Mouse (Mus musculus): ENCODE data around the gene Gba2.
A peak's percentile ranks its signal among the peaks of the same experiment; 100 is the strongest.
"Not testable (repeated sequence)": the region's sequence is repeated elsewhere in the genome, so short reads cannot be mapped to it uniquely, and the experiment has no call there.

Gene Gba2

GRCm38 (mm10) chr4:43564231-43564630 is 14.4 kb downstream of the Gba2 start:
- Histone ChIP-seq H3K27me3 (ENCODE audit: control insufficient read depth, insufficient read depth, low read length, poor library complexity, severe bottlenecking) (no peaks in the 10 kb centered on the region), H3K36me3 (ENCODE audit: control insufficient read depth, insufficient read depth, low read length, poor library complexity, severe bottlenecking) (peaks cover 12% of the 10 kb centered on the region)
- no peak for DNase-seq (ENCODE audit: low read depth, low spot score)

GRCm38 (mm10) chr4:43563601-43563875 is 15.1 kb downstream of the Gba2 start:
- no peak for DNase-seq (ENCODE audit: low read depth, low spot score)
- no peaks in the 10 kb centered on the region for H3K27me3 ChIP-seq (ENCODE audit: control insufficient read depth, insufficient read depth, low read length, poor library complexity, severe bottlenecking)
- peaks cover 11% of the 10 kb centered on the region for H3K36me3 ChIP-seq (ENCODE audit: control insufficient read depth, insufficient read depth, low read length, poor library complexity, severe bottlenecking)

- Histone ChIP-seq H3K36me3 (ENCODE audit: control insufficient read depth, insufficient read depth, low read length, poor library complexity, severe bottlenecking) (peaks cover 11% of the 10 kb centered on the region), H3K27me3 (ENCODE audit: control insufficient read depth, insufficient read depth, low read length, poor library complexity, severe bottlenecking) (no peaks in the 10 kb centered on the region)
- DNase-seq (ENCODE audit: low read depth, low spot score): peak; percentile 43
These were observed 15.7 kb downstream of the Gba2 start for GRCm38 (mm10) chr4:43562769-43563600.

GRCm38 (mm10) chr4:43561997-43562768 is 16.5 kb downstream of the Gba2 start, which contains the start of the genes Creb3 and Tln1:
TSS of gene Creb3 (plus strand) at chr4:43562332.
TSS of gene Tln1 (minus strand) at chr4:43562691.
- DNase-seq (ENCODE audit: low read depth, low spot score): peak; percentile 95
- Histone ChIP-seq H3K36me3 (ENCODE audit: control insufficient read depth, insufficient read depth, low read length, poor library complexity, severe bottlenecking) (peaks cover 4% of the 10 kb centered on the region), H3K27me3 (ENCODE audit: control insufficient read depth, insufficient read depth, low read length, poor library complexity, severe bottlenecking) (no peaks in the 10 kb centered on the region)

GRCm38 (mm10) chr4:43561436-43561996 is 17.2 kb downstream of the Gba2 start:
- Histone ChIP-seq H3K27me3 (ENCODE audit: control insufficient read depth, insufficient read depth, low read length, poor library complexity, severe bottlenecking) (no peaks in the 10 kb centered on the region), H3K36me3 (ENCODE audit: control insufficient read depth, insufficient read depth, low read length, poor library complexity, severe bottlenecking) (peaks cover 4% of the 10 kb centered on the region)
- DNase-seq (ENCODE audit: low read depth, low spot score): no peak

- H3K27me3 ChIP-seq (ENCODE audit: control insufficient read depth, insufficient read depth, low read length, poor library complexity, severe bottlenecking): no peaks in the 10 kb centered on the region
- peaks cover 8% of the 10 kb centered on the region for H3K36me3 ChIP-seq (ENCODE audit: control insufficient read depth, insufficient read depth, low read length, poor library complexity, severe bottlenecking)
- DNase-seq (ENCODE audit: low read depth, low spot score): peak; percentile 8
These were observed 17.7 kb downstream of the Gba2 start for GRCm38 (mm10) chr4:43560976-43561375.

GRCm38 (mm10) chr4:43560243-43560611 is 18.4 kb downstream of the Gba2 start:
- Histone ChIP-seq H3K27me3 (ENCODE audit: control insufficient read depth, insufficient read depth, low read length, poor library complexity, severe bottlenecking) (no peaks in the 10 kb centered on the region), H3K36me3 (ENCODE audit: control insufficient read depth, insufficient read depth, low read length, poor library complexity, severe bottlenecking) (peaks cover 5% of the 10 kb centered on the region)
- DNase-seq (ENCODE audit: low read depth, low spot score): peak; percentile 48

- no peaks in the 10 kb centered on the region for H3K27me3 ChIP-seq (ENCODE audit: control insufficient read depth, insufficient read depth, low read length, poor library complexity, severe bottlenecking)
- peak; percentile 25 for DNase-seq (ENCODE audit: low read depth, low spot score)
- H3K36me3 ChIP-seq (ENCODE audit: control insufficient read depth, insufficient read depth, low read length, poor library complexity, severe bottlenecking): peaks cover 8% of the 10 kb centered on the region
These were observed 19.0 kb downstream of the Gba2 start for GRCm38 (mm10) chr4:43559519-43560242.

- no peaks in the 10 kb centered on the region for H3K27me3 ChIP-seq (ENCODE audit: control insufficient read depth, insufficient read depth, low read length, poor library complexity, severe bottlenecking)
- DNase-seq (ENCODE audit: low read depth, low spot score): peak; percentile 54
These were observed 19.9 kb downstream of the Gba2 start for GRCm38 (mm10) chr4:43558631-43559356.

GRCm38 (mm10) chr4:43558028-43558630 is 20.5 kb downstream of the Gba2 start:
- H3K27me3 ChIP-seq (ENCODE audit: control insufficient read depth, insufficient read depth, low read length, poor library complexity, severe bottlenecking): no peaks in the 10 kb centered on the region
- DNase-seq (ENCODE audit: low read depth, low spot score): no peak
- peaks cover 14% of the 10 kb centered on the region for H3K36me3 ChIP-seq (ENCODE audit: control insufficient read depth, insufficient read depth, low read length, poor library complexity, severe bottlenecking)

More at GRCm38 (mm10) chr4:43558631-43559356, 19.9 kb downstream of the Gba2 start:
- peaks cover 8% of the 10 kb centered on the region for H3K36me3 ChIP-seq (ENCODE audit: control insufficient read depth, insufficient read depth, low read length, poor library complexity, severe bottlenecking)

- no peak for DNase-seq (ENCODE audit: low read depth, low spot score)
- Histone ChIP-seq H3K36me3 (ENCODE audit: control insufficient read depth, insufficient read depth, low read length, poor library complexity, severe bottlenecking) (peaks cover 22% of the 10 kb centered on the region), H3K27me3 (ENCODE audit: control insufficient read depth, insufficient read depth, low read length, poor library complexity, severe bottlenecking) (no peaks in the 10 kb centered on the region)
These were observed 22.7 kb downstream of the Gba2 start for GRCm38 (mm10) chr4:43555926-43556325.

GRCm38 (mm10) chr4:43553891-43554290 is 24.8 kb downstream of the Gba2 start:
- peaks cover 30% of the 10 kb centered on the region for H3K36me3 ChIP-seq (ENCODE audit: control insufficient read depth, insufficient read depth, low read length, poor library complexity, severe bottlenecking)
- DNase-seq (ENCODE audit: low read depth, low spot score): no peak

GRCm38 (mm10) chr4:43552437-43552836 is 26.2 kb downstream of the Gba2 start:
- no peak for DNase-seq (ENCODE audit: low read depth, low spot score)
- Histone ChIP-seq H3K27me3 (ENCODE audit: control insufficient read depth, insufficient read depth, low read length, poor library complexity, severe bottlenecking) (no peaks in the 10 kb centered on the region), H3K36me3 (ENCODE audit: control insufficient read depth, insufficient read depth, low read length, poor library complexity, severe bottlenecking) (peaks cover 35% of the 10 kb centered on the region)

More at GRCm38 (mm10) chr4:43553891-43554290, 24.8 kb downstream of the Gba2 start:
- no peaks in the 10 kb centered on the region for H3K27me3 ChIP-seq (ENCODE audit: control insufficient read depth, insufficient read depth, low read length, poor library complexity, severe bottlenecking)

GRCm38 (mm10) chr4:43551854-43552253 is 26.8 kb downstream of the Gba2 start:
- not testable (repeated sequence) for DNase-seq (ENCODE audit: low read depth, low spot score); H3K27me3 ChIP-seq (ENCODE audit: control insufficient read depth, insufficient read depth, low read length, poor library complexity, severe bottlenecking)
- peaks cover 41% of the 10 kb centered on the region for H3K36me3 ChIP-seq (ENCODE audit: control insufficient read depth, insufficient read depth, low read length, poor library complexity, severe bottlenecking)

All from splenic B cell, adult 2 months (primary cell).